Mouse (Mus musculus) olfactory bulb, adult 2 months (tissue): ENCODE measurements around the gene Rcc1.

ENCODE experiments used
- CTCF ChIP-seq: fragments of 200-500 bp; IDR thresholded peaks from 2 replicates; pipeline ENCODE4 v1.5.1; 2012; ENCODE audit warnings: low read depth, mild to moderate bottlenecking, low read length, moderate library complexity; ENCODE audit not compliant: insufficient read depth
- POLR2A ChIP-seq: fragments of 200-500 bp; IDR thresholded peaks from 2 replicates; pipeline ENCODE4 v1.6.1; 2012; ENCODE audit warnings: mild to moderate bottlenecking, low read depth, low read length, moderate library complexity; ENCODE audit not compliant: insufficient read depth

- TF ChIP-seq CTCF (no peak), POLR2A (no peak)
Measured at GRCm38 (mm10) chr4:132397120-132397519, 43.7 kb upstream of the Rcc1 start.
